Comparison of ENCODE assay signal across 24 mouse cellular contexts in the genomic region with DNA sequence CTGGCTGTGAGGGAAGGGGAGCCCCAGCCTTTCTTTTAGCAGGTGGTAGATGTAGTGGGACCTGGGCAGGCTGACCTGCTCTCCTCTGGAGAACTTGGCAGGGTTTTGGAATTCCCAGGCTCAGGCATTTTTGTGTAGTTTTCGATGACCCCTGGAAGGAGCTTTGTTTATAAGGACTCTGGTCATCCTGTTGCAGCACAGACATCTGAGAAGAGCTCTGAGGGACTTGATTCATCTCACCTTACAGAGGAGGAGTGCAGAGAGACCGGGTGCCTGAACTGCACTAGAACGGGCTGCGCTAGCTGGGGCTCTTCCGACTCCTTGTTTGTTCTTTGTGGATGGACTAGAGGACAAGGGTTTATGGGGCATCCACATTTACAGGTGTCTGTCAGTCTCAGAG. TPM values are rescaled to one million over a fixed set of nuclear protein-coding genes. Genes with fewer than 3 reads are reported as not detected.
DNase-seq lines count a peak whose midpoint lies in the region; ATAC-seq and TF ChIP-seq lines count a peak whose summit lies in the region.
"Had no signal": no experiment of that assay in that cellular context is flagged by ENCODE, and none has a peak within 500 bp of the region (broad histone marks: within the 10 kb centered on the region; RNA-seq: fewer than 3 reads in every experiment).

No protein-coding gene starts in this region.

- no peak for TF ChIP-seq CTCF in kidney, postnatal 0 days (IDR thresholded peaks at IDR 0.05; ENCODE audit: low read depth)
- TF ChIP-seq CTCF in intestine, postnatal 0 days (IDR thresholded peaks at IDR 0.05; ENCODE audit: low read depth) = no peak

- H3K9me3 ChIP-seq in embryonic facial prominence, embryonic 12.5 days = no peaks in the 10 kb centered on the region
- H3K9me3 ChIP-seq in embryonic facial prominence, embryonic 10.5 days = no peaks in the 10 kb centered on the region
- H3K9me3 ChIP-seq in heart, embryonic 15.5 days (replicated peaks) = no peaks in the 10 kb centered on the region
- no peaks in the 10 kb centered on the region for H3K9me3 ChIP-seq in heart, embryonic 11.5 days (replicated peaks; ENCODE audit: control insufficient read depth, low read length)
- H3K9me3 ChIP-seq in kidney, postnatal 0 days (replicated peaks; ENCODE audit: low read length) = no peaks in the 10 kb centered on the region
- H3K9me3 ChIP-seq in intestine, postnatal 0 days (ENCODE audit: control insufficient read depth) = no peaks in the 10 kb centered on the region
- H3K9me3 ChIP-seq: hindbrain, embryonic 13.5 days; limb, embryonic 13.5 days; midbrain, embryonic 12.5 days had no signal

- intact Hi-C loops in left cerebral cortex, postnatal 25 days (cut with DNase I) = no loop called here

- DNase-seq in embryonic facial prominence, embryonic 10.5 days (ENCODE audit: low spot score) = no peak
- DNase-seq in kidney, postnatal 0 days (ENCODE audit: low spot score) = peak; percentile 58
- DNase-seq in kidney, postnatal 10 days = no peak
- DNase-seq in left cerebral cortex, postnatal 25 days (ENCODE audit: low spot score in 2 of 2) = no peak
- DNase-seq: adrenal gland, adult 8-10 months; cerebellum, adult 11-12 months; cerebellum, postnatal 10 days; forebrain, postnatal 0 days; gastrocnemius, postnatal 36 days; heart, postnatal 14 days; kidney, adult 8-10 months; layer of hippocampus, postnatal 36 days; lung, adult 18-20 months; lung, postnatal 10 days; thymus, adult 18-20 months; thymus, postnatal 4 days had no signal

- no peak overlapping the region for H3K4me3 ChIP-seq in embryonic facial prominence, embryonic 12.5 days
- no peak overlapping the region for H3K4me3 ChIP-seq in embryonic facial prominence, embryonic 10.5 days
- no peak overlapping the region for H3K4me3 ChIP-seq in heart, embryonic 15.5 days
- no peak overlapping the region for H3K4me3 ChIP-seq in heart, embryonic 11.5 days (ENCODE audit: low read depth, low read length)
- H3K4me3 ChIP-seq in kidney, postnatal 0 days (replicated peaks; ENCODE audit: low read depth, low read length) = no peak overlapping the region
- no peak overlapping the region for H3K4me3 ChIP-seq in intestine, postnatal 0 days (ENCODE audit: low read depth, low read length)
- H3K4me3 ChIP-seq: hindbrain, embryonic 13.5 days; limb, embryonic 13.5 days; midbrain, embryonic 12.5 days had no signal

- no peak overlapping the region for H3K4me2 ChIP-seq in embryonic facial prominence, embryonic 12.5 days (replicated peaks)
- 0 out of 2 replicates have a peak overlapping the region, but pooled peaks have one; percentile 16 for H3K4me2 ChIP-seq in heart, embryonic 15.5 days
- no peak overlapping the region for H3K4me2 ChIP-seq in heart, embryonic 11.5 days
- no peak overlapping the region for H3K4me2 ChIP-seq in kidney, postnatal 0 days (ENCODE audit: low read length)
- H3K4me2 ChIP-seq in intestine, postnatal 0 days (replicated peaks; ENCODE audit: low read depth) = no peak overlapping the region; the same call in 1 of the 2 replicates
- H3K4me2 ChIP-seq: hindbrain, embryonic 13.5 days; limb, embryonic 13.5 days; midbrain, embryonic 12.5 days had no signal

- 0 out of 2 replicates have a peak overlapping the region, but pooled peaks have one; percentile 24 for H3K9ac ChIP-seq in embryonic facial prominence, embryonic 12.5 days
- no peak overlapping the region for H3K9ac ChIP-seq in heart, embryonic 15.5 days
- H3K9ac ChIP-seq in heart, embryonic 11.5 days (ENCODE audit: low read depth, low read length) = no peak overlapping the region
- H3K9ac ChIP-seq in kidney, postnatal 0 days (ENCODE audit: low read depth, low read length) = no peak overlapping the region
- no peak overlapping the region for H3K9ac ChIP-seq in intestine, postnatal 0 days (ENCODE audit: low read depth, low read length)
- H3K9ac ChIP-seq: forebrain, postnatal 0 days; hindbrain, embryonic 13.5 days; limb, embryonic 13.5 days; midbrain, embryonic 12.5 days had no signal

- peaks cover 38% of the 10 kb centered on the region for H3K4me1 ChIP-seq in embryonic facial prominence, embryonic 12.5 days
- peaks cover 67% of the 10 kb centered on the region for H3K4me1 ChIP-seq in embryonic facial prominence, embryonic 10.5 days
- peaks cover 64% of the 10 kb centered on the region for H3K4me1 ChIP-seq in heart, embryonic 15.5 days (replicated peaks)
- peaks cover 51% of the 10 kb centered on the region for H3K4me1 ChIP-seq in heart, embryonic 11.5 days (ENCODE audit: control insufficient read depth, insufficient read depth, low read length)
- peaks cover 42% of the 10 kb centered on the region for H3K4me1 ChIP-seq in kidney, postnatal 0 days (replicated peaks; ENCODE audit: insufficient read depth, low read length)
- peaks cover 16% of the 10 kb centered on the region for H3K4me1 ChIP-seq in intestine, postnatal 0 days (replicated peaks; ENCODE audit: control insufficient read depth, insufficient read depth, low read length)

- no peak overlapping the region for H3K27ac ChIP-seq in embryonic facial prominence, embryonic 12.5 days
- H3K27ac ChIP-seq in embryonic facial prominence, embryonic 10.5 days (replicated peaks) = no peak overlapping the region
- 0 out of 2 replicates have a peak overlapping the region, but pooled peaks have one; percentile 3 for H3K27ac ChIP-seq in heart, embryonic 15.5 days
- no peak overlapping the region for H3K27ac ChIP-seq in heart, embryonic 11.5 days (ENCODE audit: low read depth, low read length)
- H3K27ac ChIP-seq in kidney, postnatal 0 days = 0 out of 2 replicates have a peak overlapping the region, but pooled peaks have one; percentile 36
- 0 out of 2 replicates have a peak overlapping the region, but pooled peaks have one; percentile 28 for H3K27ac ChIP-seq in intestine, postnatal 0 days (ENCODE audit: low read depth, low read length)
- H3K27ac ChIP-seq: hindbrain, embryonic 13.5 days; limb, embryonic 13.5 days; midbrain, embryonic 12.5 days had no signal

- 71% methylated on average over 5 of the region's 5 CpGs for WGBS in embryonic facial prominence, embryonic 12.5 days
- WGBS in embryonic facial prominence, embryonic 10.5 days = 73% methylated on average over 5 of the region's 5 CpGs
- WGBS in heart, embryonic 15.5 days = 49% methylated on average over 5 of the region's 5 CpGs
- 69% methylated on average over 5 of the region's 5 CpGs for WGBS in heart, embryonic 11.5 days (ENCODE audit: insufficient replicate concordance)
- 35% methylated on average over 5 of the region's 5 CpGs for WGBS in kidney, postnatal 0 days
- WGBS in intestine, postnatal 0 days = 43% methylated on average over 5 of the region's 5 CpGs

- H3K36me3 ChIP-seq in embryonic facial prominence, embryonic 12.5 days = no peaks in the 10 kb centered on the region
- no peaks in the 10 kb centered on the region; the same call in 1 of the 2 replicates for H3K36me3 ChIP-seq in embryonic facial prominence, embryonic 10.5 days (replicated peaks)
- H3K36me3 ChIP-seq in heart, embryonic 15.5 days = no peaks in the 10 kb centered on the region
- no peaks in the 10 kb centered on the region for H3K36me3 ChIP-seq in heart, embryonic 11.5 days (ENCODE audit: control insufficient read depth, insufficient read depth, low read length)
- H3K36me3 ChIP-seq in kidney, postnatal 0 days (ENCODE audit: insufficient read depth, low read length) = no peaks in the 10 kb centered on the region
- H3K36me3 ChIP-seq in intestine, postnatal 0 days (ENCODE audit: control insufficient read depth, insufficient read depth) = no peaks in the 10 kb centered on the region
- H3K36me3 ChIP-seq: hindbrain, embryonic 13.5 days; limb, embryonic 13.5 days; midbrain, embryonic 12.5 days had no signal

- H3K27me3 ChIP-seq in embryonic facial prominence, embryonic 12.5 days = no peaks in the 10 kb centered on the region
- no peaks in the 10 kb centered on the region for H3K27me3 ChIP-seq in embryonic facial prominence, embryonic 10.5 days (replicated peaks; ENCODE audit: low read depth, poor library complexity, severe bottlenecking)
- no peaks in the 10 kb centered on the region for H3K27me3 ChIP-seq in heart, embryonic 15.5 days
- no peaks in the 10 kb centered on the region for H3K27me3 ChIP-seq in heart, embryonic 11.5 days (ENCODE audit: control insufficient read depth, insufficient read depth, low read length)
- H3K27me3 ChIP-seq in kidney, postnatal 0 days (ENCODE audit: insufficient read depth, low read length) = no peaks in the 10 kb centered on the region
- H3K27me3 ChIP-seq in intestine, postnatal 0 days (replicated peaks; ENCODE audit: control insufficient read depth, insufficient read depth, low read length) = no peaks in the 10 kb centered on the region
- H3K27me3 ChIP-seq: hindbrain, embryonic 13.5 days; limb, embryonic 13.5 days; midbrain, embryonic 12.5 days had no signal

- ATAC-seq in embryonic facial prominence, embryonic 12.5 days (ENCODE audit: insufficient number of reproducible peaks, insufficient read depth, low FRiP score, low TSS enrichment) = no peak
- no peak for ATAC-seq in heart, embryonic 15.5 days (replicated peaks; ENCODE audit: insufficient number of reproducible peaks, insufficient read depth, low FRiP score, low read depth)
- no peak for ATAC-seq in heart, embryonic 11.5 days (replicated peaks; ENCODE audit: insufficient number of reproducible peaks, low FRiP score, low TSS enrichment)
- no peak for ATAC-seq in kidney, postnatal 0 days (replicated peaks; ENCODE audit: low FRiP score, low read depth)
- ATAC-seq in intestine, postnatal 0 days = no peak
- ATAC-seq: activated CD4-positive, CD25-positive, alpha-beta regulatory T cell, adult 4 months; forebrain, postnatal 0 days had no signal

RNA-seq across cellular contexts. Expression of gene Dyrk1a, which starts 5.9 kb away (rescaled TPM):
- polyA plus RNA-seq in embryonic facial prominence, embryonic 12.5 days (2016; fragmentation: Nextera tagmentation; extraction: Ambion mirVana) = 9.0 and 10.3 TPM in 2 replicates
- 9.5 and 10.0 TPM in 2 replicates for polyA plus RNA-seq in embryonic facial prominence, embryonic 10.5 days (2016; fragmentation: Nextera tagmentation; extraction: Ambion mirVana)
- 7.1 and 7.3 TPM in 2 replicates for polyA plus RNA-seq in heart, embryonic 15.5 days (2015; fragmentation: Nextera tagmentation; extraction: Ambion mirVana)
- 9.0 and 11.6 TPM in 2 replicates for polyA plus RNA-seq in heart, embryonic 11.5 days (2014; fragmentation: Nextera tagmentation; extraction: Ambion mirVana)
- 8.5 and 8.6 TPM in 2 replicates for polyA plus RNA-seq in kidney, postnatal 0 days (2015; fragmentation: Nextera tagmentation; extraction: Ambion mirVana)
- 8.0 and 8.3 TPM in 2 replicates for polyA plus RNA-seq in intestine, postnatal 0 days (2015; fragmentation: Nextera tagmentation; extraction: Ambion mirVana)
- total RNA-seq in left cerebral cortex, postnatal 25 days (2021) = 10 to 100 TPM; 88.1 to 92.8 TPM

RNA-seq across cellular contexts. Expression of gene Vps26c, which starts 49.1 kb away (rescaled TPM):
- polyA plus RNA-seq in embryonic facial prominence, embryonic 12.5 days (2016; fragmentation: Nextera tagmentation; extraction: Ambion mirVana) = 51.8 and 58.7 TPM in 2 replicates
- polyA plus RNA-seq in embryonic facial prominence, embryonic 10.5 days (2016; fragmentation: Nextera tagmentation; extraction: Ambion mirVana) = 53.9 and 59.4 TPM in 2 replicates
- polyA plus RNA-seq in heart, embryonic 15.5 days (2015; fragmentation: Nextera tagmentation; extraction: Ambion mirVana) = 41.0 and 49.6 TPM in 2 replicates
- polyA plus RNA-seq in heart, embryonic 11.5 days (2014; fragmentation: Nextera tagmentation; extraction: Ambion mirVana) = 47.4 and 54.6 TPM in 2 replicates
- polyA plus RNA-seq in kidney, postnatal 0 days (2015; fragmentation: Nextera tagmentation; extraction: Ambion mirVana) = 42.3 and 48.9 TPM in 2 replicates
- 36.6 and 46.7 TPM in 2 replicates for polyA plus RNA-seq in intestine, postnatal 0 days (2015; fragmentation: Nextera tagmentation; extraction: Ambion mirVana)
- 10 to 100 TPM; 29.4 to 33.7 TPM for total RNA-seq in left cerebral cortex, postnatal 25 days (2021)

Comparison
In these comparisons a context has a peak if more than half of its experiments do, and no peak if none do; other contexts are left out.
1. H3K27ac ChIP-seq: peak in heart, embryonic 15.5 days (single experiment), kidney, postnatal 0 days (single experiment) and intestine, postnatal 0 days (single experiment); none in embryonic facial prominence, embryonic 12.5 days (single experiment), embryonic facial prominence, embryonic 10.5 days (single experiment) and heart, embryonic 11.5 days (single experiment).